Mouse (Mus musculus): Measurements from ENCODE around the gene Surf2.
A peak's percentile ranks its signal among the peaks of the same experiment; 100 is the strongest.

Surf2 gene

DNA sequence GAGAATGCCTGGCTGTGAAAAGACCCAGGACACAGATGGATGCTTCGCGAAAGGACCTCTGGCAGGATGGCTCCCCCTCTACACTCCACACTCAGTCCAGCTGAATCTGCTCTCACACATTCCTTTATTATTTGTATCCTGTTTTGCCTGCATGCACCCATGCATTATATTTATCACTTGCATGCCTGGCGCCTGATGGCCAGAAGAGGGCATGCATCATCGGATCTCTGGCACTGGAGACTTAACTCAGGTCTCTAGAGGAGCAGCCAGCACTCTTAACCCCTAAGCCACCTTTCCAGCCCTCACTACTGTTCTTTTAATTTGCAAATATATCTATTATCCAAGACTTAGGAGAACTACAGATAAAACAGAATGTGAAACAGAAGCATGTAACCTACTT, 44.6 kb downstream of the Surf2 start:
- peak; percentile 44 for DNase-seq (ENCODE audit: low read depth)

DNA sequence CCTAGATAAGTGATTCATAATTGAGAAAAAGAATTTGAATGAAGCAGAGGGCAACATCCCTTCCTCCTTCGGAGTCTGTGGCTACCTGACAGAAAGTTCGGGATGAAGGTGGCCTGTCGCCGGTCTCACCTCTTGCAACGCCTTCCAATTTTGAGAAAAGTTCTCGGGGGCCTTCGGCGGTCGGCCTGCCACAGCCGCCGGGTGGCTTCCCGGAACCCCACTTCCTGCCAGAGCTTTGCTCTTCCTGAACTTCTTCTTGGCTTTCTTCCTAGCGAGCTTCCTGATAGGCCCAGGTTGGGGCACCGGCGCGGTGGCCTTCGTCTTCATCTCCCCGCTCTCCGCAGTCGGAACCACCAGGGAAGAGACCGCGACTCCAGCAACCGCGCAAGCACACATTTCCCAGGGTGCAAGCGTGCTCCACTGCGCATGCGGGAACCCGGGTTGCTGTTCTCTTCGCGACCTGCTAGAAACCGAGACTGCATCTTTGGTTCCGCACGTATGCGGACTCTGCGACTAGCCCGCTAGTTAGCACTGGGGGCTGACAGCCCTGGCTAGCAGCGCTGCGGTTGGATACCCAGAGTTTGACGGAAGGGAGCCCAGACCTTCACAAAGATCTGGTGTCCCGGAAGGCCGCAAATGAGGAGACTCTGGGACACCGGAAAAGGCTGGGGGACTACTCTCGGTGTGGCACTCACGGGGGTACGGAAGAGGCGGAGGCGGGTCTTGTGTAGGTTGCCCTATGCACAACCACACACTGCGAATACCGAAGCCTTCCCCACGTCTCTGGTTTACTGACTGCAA, 48.0 kb downstream of the Surf2 start, which contains the start of gene Rexo4:
Gene Rexo4 (minus strand): TSS at position 464 of the 801 bp plus-strand sequence.
- DNase-seq (ENCODE audit: low read depth), result peak; percentile 98

DNA sequence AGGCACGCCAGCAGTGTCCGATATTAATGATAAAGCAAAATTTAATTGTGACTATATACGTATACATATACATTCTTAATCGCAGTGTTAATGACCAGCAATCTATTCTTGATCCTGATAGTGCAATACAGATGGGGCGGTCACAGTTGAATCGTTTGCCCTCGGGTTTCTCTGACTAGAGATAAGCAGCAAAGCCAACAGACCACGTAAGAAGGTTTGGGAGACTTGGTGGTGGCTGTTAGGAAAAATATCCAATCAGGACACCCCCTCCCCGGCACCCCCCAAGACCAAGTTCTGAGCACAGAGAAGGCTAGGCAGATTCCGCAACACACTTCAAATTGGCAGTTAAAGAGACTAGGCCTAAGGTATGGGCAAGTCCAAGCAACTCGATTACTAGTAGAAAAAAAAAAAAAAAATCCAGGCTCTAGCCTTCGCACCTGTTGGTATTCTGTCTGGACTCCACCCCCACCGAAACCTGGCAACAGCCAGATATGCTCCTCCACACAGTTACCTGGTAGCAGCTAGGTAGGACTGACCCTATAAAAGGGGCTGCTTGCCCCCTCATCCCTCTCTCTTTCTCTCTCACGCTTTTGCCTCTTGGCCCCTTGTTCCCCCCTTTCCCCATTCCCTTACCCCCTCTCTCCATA, 48.7 kb downstream of the Surf2 start:
- DNase-seq (ENCODE audit: low read depth), result no peak

DNA sequence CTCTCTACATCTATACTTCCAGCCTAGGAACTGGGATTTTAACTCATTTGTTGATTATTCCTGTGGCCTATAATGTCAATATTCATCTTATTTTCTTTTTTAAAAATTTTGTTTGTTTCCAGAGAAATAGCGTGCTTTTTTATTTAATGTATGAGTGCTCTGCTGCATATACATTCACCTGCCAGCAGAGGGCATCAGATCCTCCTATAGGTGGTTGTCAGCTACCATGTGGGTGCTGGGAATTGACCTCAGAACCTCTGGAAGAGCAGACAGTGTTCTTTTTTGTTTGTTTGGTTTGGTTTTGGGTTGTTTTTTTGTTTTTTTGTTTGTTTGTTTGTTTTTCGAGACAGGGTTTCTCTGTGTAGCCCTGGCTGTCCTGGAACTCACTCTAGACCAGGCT, 51.1 kb downstream of the Surf2 start:
- DNase-seq (ENCODE audit: low read depth), result no peak

Data from NIH3T3 (cell line).